Mouse (Mus musculus): ENCODE data around the gene Azi2. TPM values are rescaled to one million over a fixed set of nuclear protein-coding genes. Genes with fewer than 3 reads are reported as not detected.
A peak's percentile ranks its signal among the peaks of the same experiment; 100 is the strongest.

Azi2 gene
- 31.2 and 33.0 TPM in 2 replicates for polyA plus RNA-seq (2015; fragmentation: Nextera tagmentation; extraction: Ambion mirVana)

DNA sequence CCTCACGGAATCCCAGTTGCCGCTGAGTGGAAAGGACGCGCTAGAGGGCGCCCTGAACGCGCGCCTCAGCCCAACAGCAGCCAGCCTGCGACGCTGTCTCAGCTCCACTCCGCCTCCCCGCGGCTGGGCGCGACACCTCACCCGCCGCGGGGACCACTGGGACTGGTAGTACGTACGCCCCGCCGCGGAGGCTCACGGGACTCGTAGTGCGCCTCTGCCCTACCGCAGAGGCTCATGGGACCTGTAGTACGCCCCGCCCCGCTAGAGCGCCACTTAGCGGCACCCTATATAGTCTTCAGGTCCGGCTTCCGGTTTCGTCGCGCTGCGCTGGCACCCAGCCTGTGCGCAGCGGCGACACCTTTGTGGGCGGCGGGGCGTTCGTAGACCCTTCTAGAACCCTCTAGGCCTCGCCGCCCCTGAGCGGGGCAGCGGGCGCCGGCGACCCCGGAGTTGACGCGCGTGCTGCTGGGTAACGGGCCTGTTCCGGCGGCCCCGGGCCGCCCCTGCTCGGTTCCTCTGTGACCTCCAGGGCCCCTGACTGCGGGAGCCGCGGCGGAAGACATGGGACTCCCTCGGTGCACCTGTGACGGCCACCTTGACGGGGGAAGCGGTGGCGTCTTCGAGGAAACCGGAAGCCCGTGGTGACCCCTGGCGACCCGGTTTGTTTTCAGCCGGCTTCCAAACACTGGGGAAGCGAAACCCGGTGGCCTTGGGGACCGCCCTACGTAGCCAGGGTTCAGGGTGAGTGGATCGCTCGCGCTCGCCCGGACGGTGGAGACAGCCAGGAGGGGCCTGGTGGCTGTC lies at the start of gene Azi2:
TSS of gene Azi2 (plus strand) at position 282 of the 804 bp plus-strand sequence.
- H3K4me2 ChIP-seq (ENCODE audit: low read depth, low read length), result peak within 1 kb of the TSS; percentile 86
- peak within 1 kb of the TSS; percentile 92 for H3K9ac ChIP-seq (ENCODE audit: low read depth, low read length)
- under 1% methylated on average over 83 of the region's 87 CpGs for WGBS (ENCODE audit: insufficient replicate concordance)
- no peaks in the 10 kb centered on the region for H3K27me3 ChIP-seq (ENCODE audit: control insufficient read depth, insufficient read depth, low read depth, low read length)
- H3K4me1 ChIP-seq (ENCODE audit: control insufficient read depth, low read depth, low read length), result peaks cover 13% of the 10 kb centered on the region
- H3K4me3 ChIP-seq (ENCODE audit: low read depth, low read length), result peak within 1 kb of the TSS; percentile 87
- peak within 1 kb of the TSS; percentile 96 for H3K27ac ChIP-seq (ENCODE audit: low read length)
- no peaks in the 10 kb centered on the region for H3K36me3 ChIP-seq (ENCODE audit: control insufficient read depth, insufficient read depth)
- H3K9me3 ChIP-seq (replicated peaks; ENCODE audit: control insufficient read depth, low read length), result no peaks in the 10 kb centered on the region
- peak; percentile 98 for ATAC-seq (ENCODE audit: low read depth)

DNA sequence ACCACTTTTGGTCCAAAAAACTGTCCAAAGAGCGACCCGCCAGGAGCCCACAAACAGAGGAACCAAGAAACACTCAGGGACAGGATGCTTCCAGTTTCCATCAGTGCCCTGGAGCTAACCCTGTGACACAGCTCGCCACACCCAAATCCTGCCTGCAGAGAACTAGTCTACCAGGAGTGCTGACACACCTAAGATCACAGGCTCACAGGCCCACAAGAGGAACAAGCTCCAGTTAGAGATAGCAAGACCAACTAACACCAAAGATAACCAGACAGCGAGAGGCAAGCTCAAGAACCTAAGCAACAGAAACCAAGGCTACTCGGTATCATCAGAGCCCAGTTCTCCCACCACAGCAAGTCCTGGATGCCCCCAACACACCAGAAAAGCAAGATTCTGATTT lies 43.7 kb upstream of the Azi2 start:
- Histone ChIP-seq H3K36me3 (ENCODE audit: control insufficient read depth, insufficient read depth) (no peaks in the 10 kb centered on the region), H3K4me2 (ENCODE audit: low read depth, low read length) (no peak overlapping the region), H3K27me3 (ENCODE audit: control insufficient read depth, insufficient read depth, low read depth, low read length) (no peaks in the 10 kb centered on the region), H3K9me3 (replicated peaks; ENCODE audit: control insufficient read depth, low read length) (no peaks in the 10 kb centered on the region), H3K27ac (ENCODE audit: low read length) (no peak overlapping the region), H3K4me1 (ENCODE audit: control insufficient read depth, low read depth, low read length) (no peaks in the 10 kb centered on the region), H3K4me3 (ENCODE audit: low read depth, low read length) (no peak overlapping the region), H3K9ac (ENCODE audit: low read depth, low read length) (no peak overlapping the region)
- no peak for ATAC-seq (ENCODE audit: low read depth)
- 34% methylated on average over 5 of the region's 5 CpGs for WGBS (ENCODE audit: insufficient replicate concordance)

DNA sequence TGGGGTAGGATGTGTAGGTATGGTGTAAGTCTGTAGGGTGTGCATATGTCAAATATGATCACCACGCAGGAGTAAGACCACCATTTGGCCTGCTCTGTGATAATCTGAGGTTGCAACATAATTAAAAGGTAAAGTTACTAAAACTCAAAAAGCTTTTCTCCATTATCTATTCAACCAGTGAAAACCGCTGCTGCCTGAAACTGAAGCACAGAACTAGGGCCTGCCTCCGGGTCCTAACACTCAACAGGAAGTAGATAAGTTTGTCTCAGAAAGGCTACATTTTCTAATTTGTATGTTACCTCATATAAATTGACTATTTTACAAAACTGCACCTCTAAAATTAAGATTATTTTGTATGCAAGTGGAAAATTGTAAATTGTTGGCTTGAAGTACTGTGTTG lies 38.8 kb upstream of the Azi2 start:
- H3K9ac ChIP-seq (ENCODE audit: low read depth, low read length), result no peak overlapping the region
- no peaks in the 10 kb centered on the region for H3K27me3 ChIP-seq (ENCODE audit: control insufficient read depth, insufficient read depth, low read depth, low read length)
- H3K9me3 ChIP-seq (replicated peaks; ENCODE audit: control insufficient read depth, low read length), result no peaks in the 10 kb centered on the region
- no peak overlapping the region for H3K27ac ChIP-seq (ENCODE audit: low read length)
- no peak for ATAC-seq (ENCODE audit: low read depth)
- WGBS (ENCODE audit: insufficient replicate concordance), result 28% methylated on average over 3 of the region's 3 CpGs
- H3K4me1 ChIP-seq (ENCODE audit: control insufficient read depth, low read depth, low read length), result no peaks in the 10 kb centered on the region
- no peak overlapping the region for H3K4me3 ChIP-seq (ENCODE audit: low read depth, low read length)
- no peaks in the 10 kb centered on the region for H3K36me3 ChIP-seq (ENCODE audit: control insufficient read depth, insufficient read depth)
- H3K4me2 ChIP-seq (ENCODE audit: low read depth, low read length), result no peak overlapping the region

DNA sequence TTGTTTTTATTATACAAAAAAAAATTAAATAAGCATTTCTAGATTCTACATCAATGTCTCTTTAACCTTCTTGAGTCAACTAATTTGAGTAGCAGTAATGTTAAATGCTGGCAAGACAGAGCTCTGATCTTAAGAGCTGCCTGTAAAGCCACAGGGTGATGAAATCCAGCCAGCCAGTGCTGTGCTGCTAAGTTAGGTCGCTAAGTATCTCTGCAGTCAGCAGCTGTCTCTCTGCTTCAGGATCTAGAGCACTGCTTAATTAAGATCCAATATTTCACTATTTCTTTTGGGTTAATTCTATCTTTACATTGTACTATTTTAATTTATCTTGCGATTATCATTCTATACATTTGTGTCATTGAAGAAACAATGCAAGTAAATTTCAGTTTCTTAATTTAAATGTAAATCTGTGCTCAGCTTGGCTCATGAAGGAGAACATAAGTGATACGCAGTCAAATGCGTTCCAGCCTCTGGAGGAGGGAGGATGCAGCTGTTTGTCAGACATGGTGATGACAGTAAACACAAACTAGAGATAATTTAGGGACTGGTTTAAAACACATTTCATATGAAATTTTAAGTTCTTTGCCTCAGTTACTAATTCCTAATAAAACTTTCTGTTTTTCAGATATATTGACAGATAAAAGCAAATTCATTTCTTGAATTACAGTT lies 36.9 kb upstream of the Azi2 start:
- Histone ChIP-seq H3K9ac (ENCODE audit: low read depth, low read length) (no peak overlapping the region), H3K27me3 (ENCODE audit: control insufficient read depth, insufficient read depth, low read depth, low read length) (no peaks in the 10 kb centered on the region), H3K4me1 (ENCODE audit: control insufficient read depth, low read depth, low read length) (no peaks in the 10 kb centered on the region), H3K4me2 (ENCODE audit: low read depth, low read length) (no peak overlapping the region), H3K4me3 (ENCODE audit: low read depth, low read length) (no peak overlapping the region), H3K9me3 (replicated peaks; ENCODE audit: control insufficient read depth, low read length) (no peaks in the 10 kb centered on the region), H3K36me3 (ENCODE audit: control insufficient read depth, insufficient read depth) (no peaks in the 10 kb centered on the region), H3K27ac (ENCODE audit: low read length) (no peak overlapping the region)
- no peak for ATAC-seq (ENCODE audit: low read depth)
- WGBS (ENCODE audit: insufficient replicate concordance), result 68% methylated on average over 4 of the region's 4 CpGs

DNA sequence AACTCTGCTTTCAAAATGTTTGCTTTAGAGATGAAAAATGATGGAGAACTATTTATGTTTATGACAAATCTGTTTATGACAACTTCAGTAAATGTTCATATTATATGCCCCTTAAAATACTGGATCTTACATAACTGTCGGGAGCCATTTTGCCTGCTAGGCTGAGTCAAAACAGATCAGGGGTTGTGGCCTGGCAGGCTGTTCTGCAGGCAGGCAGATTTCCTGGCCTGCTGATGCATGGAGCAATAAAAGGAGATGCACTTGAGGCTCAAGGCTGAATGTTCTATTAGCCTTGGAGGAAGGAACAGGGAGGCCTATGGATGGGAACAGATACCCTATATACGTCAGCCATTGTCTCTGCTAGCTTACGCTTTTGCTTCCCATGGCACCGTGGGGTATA lies 36.4 kb upstream of the Azi2 start:
- H3K27ac ChIP-seq (ENCODE audit: low read length), result no peak overlapping the region
- 74% methylated on average over 4 of the region's 4 CpGs for WGBS (ENCODE audit: insufficient replicate concordance)
- H3K4me1 ChIP-seq (ENCODE audit: control insufficient read depth, low read depth, low read length), result no peaks in the 10 kb centered on the region
- no peaks in the 10 kb centered on the region for H3K36me3 ChIP-seq (ENCODE audit: control insufficient read depth, insufficient read depth)
- no peaks in the 10 kb centered on the region for H3K27me3 ChIP-seq (ENCODE audit: control insufficient read depth, insufficient read depth, low read depth, low read length)
- H3K9me3 ChIP-seq (replicated peaks; ENCODE audit: control insufficient read depth, low read length), result no peaks in the 10 kb centered on the region
- no peak overlapping the region for H3K9ac ChIP-seq (ENCODE audit: low read depth, low read length)
- H3K4me3 ChIP-seq (ENCODE audit: low read depth, low read length), result no peak overlapping the region
- no peak overlapping the region for H3K4me2 ChIP-seq (ENCODE audit: low read depth, low read length)
- no peak for ATAC-seq (ENCODE audit: low read depth)

DNA sequence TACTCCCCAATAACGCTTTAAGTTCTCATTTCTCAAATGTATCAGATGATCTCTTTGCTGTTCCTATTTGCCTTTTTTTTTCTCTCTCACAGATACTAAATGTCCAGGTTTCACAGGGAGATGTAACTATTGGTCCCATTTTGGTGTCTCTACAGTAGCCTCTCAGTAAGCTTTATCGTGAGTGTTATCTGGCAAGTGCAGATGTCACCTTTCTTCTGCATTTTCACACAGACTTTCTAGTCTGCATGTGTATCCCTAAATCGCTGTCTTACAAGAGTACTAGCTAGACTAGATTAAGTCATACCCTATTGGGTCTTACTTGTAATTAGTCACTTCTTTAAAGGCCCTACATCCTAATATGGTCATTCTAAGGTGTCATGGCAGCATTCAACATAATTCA lies 27.4 kb upstream of the Azi2 start:
- 55% methylated on average over 3 of the region's 3 CpGs for WGBS (ENCODE audit: insufficient replicate concordance)
- H3K27ac ChIP-seq (ENCODE audit: low read length), result no peak overlapping the region
- no peak overlapping the region for H3K9ac ChIP-seq (ENCODE audit: low read depth, low read length)
- H3K36me3 ChIP-seq (ENCODE audit: control insufficient read depth, insufficient read depth), result no peaks in the 10 kb centered on the region
- H3K4me3 ChIP-seq (ENCODE audit: low read depth, low read length), result no peak overlapping the region
- no peaks in the 10 kb centered on the region for H3K4me1 ChIP-seq (ENCODE audit: control insufficient read depth, low read depth, low read length)
- no peak for ATAC-seq (ENCODE audit: low read depth)
- no peak overlapping the region for H3K4me2 ChIP-seq (ENCODE audit: low read depth, low read length)
- no peaks in the 10 kb centered on the region for H3K9me3 ChIP-seq (replicated peaks; ENCODE audit: control insufficient read depth, low read length)
- no peaks in the 10 kb centered on the region for H3K27me3 ChIP-seq (ENCODE audit: control insufficient read depth, insufficient read depth, low read depth, low read length)

DNA sequence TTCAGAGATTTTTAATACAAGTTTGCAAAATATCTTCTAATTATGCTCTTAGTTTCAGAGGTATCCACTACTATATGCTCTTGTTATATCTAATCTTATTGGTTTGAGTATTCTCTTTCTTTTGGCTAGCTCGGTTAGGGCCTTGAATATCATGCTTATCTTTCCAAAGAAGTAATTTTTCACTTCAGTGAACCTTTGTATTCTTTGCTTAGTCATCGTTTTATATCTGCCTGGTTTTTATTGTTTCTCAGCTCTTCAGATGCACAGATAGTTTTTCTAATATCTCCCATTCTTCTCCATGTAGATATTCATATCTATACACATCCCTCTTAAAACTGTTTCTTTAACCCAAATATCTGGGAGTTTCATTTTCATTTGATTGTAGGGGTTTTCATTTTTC lies 15.3 kb upstream of the Azi2 start:
- H3K27ac ChIP-seq (ENCODE audit: low read length), result no peak overlapping the region
- no peaks in the 10 kb centered on the region for H3K27me3 ChIP-seq (ENCODE audit: control insufficient read depth, insufficient read depth, low read depth, low read length)
- WGBS (ENCODE audit: insufficient replicate concordance), result 52% methylated on average over 2 of the region's 2 CpGs
- H3K4me3 ChIP-seq (ENCODE audit: low read depth, low read length), result no peak overlapping the region
- H3K9ac ChIP-seq (ENCODE audit: low read depth, low read length), result no peak overlapping the region
- no peak for ATAC-seq (ENCODE audit: low read depth)
- H3K4me1 ChIP-seq (ENCODE audit: control insufficient read depth, low read depth, low read length), result no peaks in the 10 kb centered on the region
- no peak overlapping the region for H3K4me2 ChIP-seq (ENCODE audit: low read depth, low read length)
- no peaks in the 10 kb centered on the region for H3K36me3 ChIP-seq (ENCODE audit: control insufficient read depth, insufficient read depth)
- H3K9me3 ChIP-seq (replicated peaks; ENCODE audit: control insufficient read depth, low read length), result no peaks in the 10 kb centered on the region

DNA sequence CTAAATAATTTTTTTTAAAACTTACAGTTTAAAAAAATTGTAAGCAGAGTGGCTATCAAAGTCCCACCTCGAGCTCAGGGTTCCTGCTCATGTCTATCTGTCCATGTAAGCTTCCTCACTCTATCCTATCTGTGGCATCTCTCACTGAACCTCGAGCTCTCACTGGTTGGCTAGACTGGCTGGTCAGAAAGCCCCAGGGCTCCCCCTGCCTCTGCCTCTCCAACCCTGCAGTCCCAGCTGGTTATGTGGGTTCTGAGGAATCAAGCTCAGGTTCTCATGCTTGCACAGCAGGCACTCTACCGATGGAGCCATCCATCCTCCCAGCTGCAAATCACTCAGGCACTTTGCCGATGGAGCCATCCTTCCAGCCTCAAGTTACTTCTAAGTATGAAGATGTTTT lies 10.8 kb upstream of the Azi2 start:
- 30% methylated on average over 4 of the region's 4 CpGs for WGBS (ENCODE audit: insufficient replicate concordance)
- no peak overlapping the region for H3K4me2 ChIP-seq (ENCODE audit: low read depth, low read length)
- H3K9me3 ChIP-seq (replicated peaks; ENCODE audit: control insufficient read depth, low read length), result no peaks in the 10 kb centered on the region
- no peak overlapping the region for H3K4me3 ChIP-seq (ENCODE audit: low read depth, low read length)
- H3K9ac ChIP-seq (ENCODE audit: low read depth, low read length), result no peak overlapping the region
- ATAC-seq (ENCODE audit: low read depth), result no peak
- no peaks in the 10 kb centered on the region for H3K27me3 ChIP-seq (ENCODE audit: control insufficient read depth, insufficient read depth, low read depth, low read length)
- H3K4me1 ChIP-seq (ENCODE audit: control insufficient read depth, low read depth, low read length), result no peaks in the 10 kb centered on the region
- no peak overlapping the region for H3K27ac ChIP-seq (ENCODE audit: low read length)
- H3K36me3 ChIP-seq (ENCODE audit: control insufficient read depth, insufficient read depth), result no peaks in the 10 kb centered on the region

DNA sequence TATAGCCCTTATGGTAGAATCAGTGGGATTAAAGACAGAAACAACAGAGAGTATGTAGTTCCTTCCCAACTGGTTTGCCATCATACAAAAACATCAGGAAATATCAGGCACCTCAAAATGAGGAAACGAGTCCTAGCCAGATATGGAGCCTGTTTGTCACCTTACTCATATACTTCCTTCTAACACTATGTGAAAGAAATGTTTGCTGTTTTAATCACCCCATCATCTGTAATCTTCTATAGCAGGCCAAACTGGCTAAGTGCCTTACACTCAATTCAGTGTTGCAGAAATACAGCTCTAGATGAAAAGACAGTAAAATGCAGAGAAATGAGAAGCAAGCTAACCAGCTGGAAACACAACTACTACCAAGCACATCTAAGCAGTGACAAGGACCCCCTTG lies 10.0 kb upstream of the Azi2 start:
- WGBS (ENCODE audit: insufficient replicate concordance), result 26% methylated on average over 1 of the region's 1 CpGs
- H3K4me2 ChIP-seq (ENCODE audit: low read depth, low read length), result no peak overlapping the region
- H3K36me3 ChIP-seq (ENCODE audit: control insufficient read depth, insufficient read depth), result no peaks in the 10 kb centered on the region
- no peaks in the 10 kb centered on the region for H3K9me3 ChIP-seq (replicated peaks; ENCODE audit: control insufficient read depth, low read length)
- H3K4me1 ChIP-seq (ENCODE audit: control insufficient read depth, low read depth, low read length), result no peaks in the 10 kb centered on the region
- no peak for ATAC-seq (ENCODE audit: low read depth)
- H3K9ac ChIP-seq (ENCODE audit: low read depth, low read length), result no peak overlapping the region
- no peak overlapping the region for H3K27ac ChIP-seq (ENCODE audit: low read length)
- no peak overlapping the region for H3K4me3 ChIP-seq (ENCODE audit: low read depth, low read length)
- H3K27me3 ChIP-seq (ENCODE audit: control insufficient read depth, insufficient read depth, low read depth, low read length), result no peaks in the 10 kb centered on the region
